Mouse (Mus musculus): ENCODE results near the gene Cacnb3.

DNA sequence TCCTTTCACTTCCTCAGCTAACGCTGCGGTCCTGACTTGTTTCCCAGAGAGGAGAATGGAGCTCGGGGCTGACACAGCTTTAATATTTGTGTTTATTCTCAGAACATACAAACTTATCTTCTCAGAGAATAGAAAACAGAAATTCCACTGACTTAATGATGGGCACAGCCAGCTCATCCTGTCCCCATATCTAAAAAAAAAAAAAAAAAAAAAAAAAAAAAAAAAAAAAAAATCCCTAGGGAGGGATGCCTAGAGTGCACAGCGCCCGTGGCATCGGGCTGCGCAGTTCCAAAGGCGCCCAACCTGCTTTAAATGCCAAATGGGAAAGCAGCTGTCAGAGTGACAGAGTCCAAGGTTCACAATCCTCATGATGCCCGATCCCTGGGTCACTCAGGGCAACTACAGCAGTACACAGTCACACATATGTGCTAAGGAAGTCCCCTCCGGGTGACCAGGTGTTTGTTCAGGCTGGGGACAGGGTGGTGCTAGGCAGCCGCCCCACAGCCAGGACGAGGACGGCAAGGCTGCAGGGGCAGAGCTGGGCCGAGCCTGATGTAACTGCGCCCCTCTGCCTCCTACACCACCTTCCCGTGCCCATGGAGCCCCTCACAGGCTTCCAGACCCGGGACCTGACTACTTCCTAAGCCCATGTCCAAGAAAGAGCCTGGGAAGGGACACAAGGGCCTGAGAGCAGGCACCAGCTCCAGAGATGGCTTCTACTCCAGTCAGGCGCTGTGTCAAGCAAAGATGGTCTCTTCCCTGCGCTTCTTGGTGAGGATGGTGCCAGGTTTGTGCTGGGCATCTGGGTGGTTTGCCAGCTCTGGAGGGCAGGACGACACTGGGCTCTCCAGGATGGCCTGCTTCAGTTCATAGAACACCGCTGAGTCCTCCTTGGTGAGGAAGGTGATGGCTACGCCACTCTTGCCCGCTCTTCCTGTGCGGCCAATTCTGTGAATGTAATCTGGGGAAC is 14.7 kb downstream of the Cacnb3 start:
- TF ChIP-seq CTCF (conservative IDR thresholded peaks at IDR 0.05; ENCODE audit: low read length) (no peak), NANOG (IDR thresholded peaks at IDR 0.05; ENCODE audit: borderline replicate concordance, low read length) (no peak)

Measured in E14TG2a.4 (cell line).